Mouse (Mus musculus): ENCODE measurements around the gene Ces3b. TPM values are rescaled to one million over a fixed set of nuclear protein-coding genes. Genes with fewer than 3 reads are reported as not detected.
"Not testable (repeated sequence)": the region's sequence is repeated elsewhere in the genome, so short reads cannot be mapped to it uniquely, and the experiment has no call there.

Ces3b gene
- polyA plus RNA-seq, 1 experiment from 2014 or later: not detected

- H3K9ac ChIP-seq (ENCODE audit: low read length): no peak overlapping the region
- H3K4me3 ChIP-seq (ENCODE audit: low read depth, low read length): no peak overlapping the region
- no peak for ATAC-seq (ENCODE audit: insufficient read depth, low FRiP score, low TSS enrichment)
- DNase-seq (ENCODE audit: low spot score): no peak
- H3K4me1 ChIP-seq (ENCODE audit: control insufficient read depth, insufficient read depth, low read length): no peaks in the 10 kb centered on the region
- H3K9me3 ChIP-seq (ENCODE audit: control insufficient read depth, low read length): no peaks in the 10 kb centered on the region
- no peaks in the 10 kb centered on the region for H3K36me3 ChIP-seq (ENCODE audit: control insufficient read depth, insufficient read depth, low read length)
- no peak overlapping the region for H3K27ac ChIP-seq (ENCODE audit: low read depth, low read length)
- 94% methylated on average over 4 of the region's 4 CpGs for WGBS
- H3K27me3 ChIP-seq (ENCODE audit: control insufficient read depth, insufficient read depth, low read length): no peaks in the 10 kb centered on the region
- H3K4me2 ChIP-seq (ENCODE audit: low read depth): no peak overlapping the region
Observed at GRCm38 (mm10) chr8:105076601-105077000, 7.0 kb upstream of the Ces3b start.

GRCm38 (mm10) chr8:105077071-105077470, 6.5 kb upstream of the Ces3b start:
- DNase-seq (ENCODE audit: low spot score) (no peak), ATAC-seq (ENCODE audit: insufficient read depth, low FRiP score, low TSS enrichment) (no peak)

GRCm38 (mm10) chr8:105078591-105078990, 5.0 kb upstream of the Ces3b start:
- DNase-seq (ENCODE audit: low spot score) (no peak), ATAC-seq (ENCODE audit: insufficient read depth, low FRiP score, low TSS enrichment) (no peak)
- H3K27ac ChIP-seq (ENCODE audit: low read depth, low read length): no peak overlapping the region
- WGBS: 86% methylated on average over 5 of the region's 5 CpGs
- no peaks in the 10 kb centered on the region for H3K9me3 ChIP-seq (ENCODE audit: control insufficient read depth, low read length)
- H3K4me2 ChIP-seq (ENCODE audit: low read depth): no peak overlapping the region
- no peak overlapping the region for H3K4me3 ChIP-seq (ENCODE audit: low read depth, low read length)
- no peaks in the 10 kb centered on the region for H3K27me3 ChIP-seq (ENCODE audit: control insufficient read depth, insufficient read depth, low read length)
- no peak overlapping the region for H3K9ac ChIP-seq (ENCODE audit: low read length)
- H3K4me1 ChIP-seq (ENCODE audit: control insufficient read depth, insufficient read depth, low read length): no peaks in the 10 kb centered on the region
- no peaks in the 10 kb centered on the region for H3K36me3 ChIP-seq (ENCODE audit: control insufficient read depth, insufficient read depth, low read length)

More at GRCm38 (mm10) chr8:105077071-105077470, 6.5 kb upstream of the Ces3b start:
- Histone ChIP-seq H3K4me3 (ENCODE audit: low read depth, low read length) (no peak overlapping the region), H3K9ac (ENCODE audit: low read length) (no peak overlapping the region), H3K36me3 (ENCODE audit: control insufficient read depth, insufficient read depth, low read length) (no peaks in the 10 kb centered on the region), H3K27me3 (ENCODE audit: control insufficient read depth, insufficient read depth, low read length) (no peaks in the 10 kb centered on the region), H3K27ac (ENCODE audit: low read depth, low read length) (no peak overlapping the region), H3K4me2 (ENCODE audit: low read depth) (no peak overlapping the region), H3K9me3 (ENCODE audit: control insufficient read depth, low read length) (no peaks in the 10 kb centered on the region), H3K4me1 (ENCODE audit: control insufficient read depth, insufficient read depth, low read length) (no peaks in the 10 kb centered on the region)
- WGBS: 80% methylated on average over 6 of the region's 6 CpGs

- 77% methylated on average over 5 of the region's 5 CpGs for WGBS
- no peaks in the 10 kb centered on the region for H3K36me3 ChIP-seq (ENCODE audit: control insufficient read depth, insufficient read depth, low read length)
- H3K9me3 ChIP-seq (ENCODE audit: control insufficient read depth, low read length): no peaks in the 10 kb centered on the region
- H3K4me2 ChIP-seq (ENCODE audit: low read depth): no peak overlapping the region
- DNase-seq (ENCODE audit: low spot score) (no peak), ATAC-seq (ENCODE audit: insufficient read depth, low FRiP score, low TSS enrichment) (no peak)
- no peak overlapping the region for H3K9ac ChIP-seq (ENCODE audit: low read length)
- no peaks in the 10 kb centered on the region for H3K27me3 ChIP-seq (ENCODE audit: control insufficient read depth, insufficient read depth, low read length)
- no peaks in the 10 kb centered on the region for H3K4me1 ChIP-seq (ENCODE audit: control insufficient read depth, insufficient read depth, low read length)
- no peak overlapping the region for H3K4me3 ChIP-seq (ENCODE audit: low read depth, low read length)
- no peak overlapping the region for H3K27ac ChIP-seq (ENCODE audit: low read depth, low read length)
Observed at GRCm38 (mm10) chr8:105080814-105081336, 2.7 kb upstream of the Ces3b start.

- not testable (repeated sequence) for H3K27me3 ChIP-seq (ENCODE audit: control insufficient read depth, insufficient read depth, low read length); H3K4me3 ChIP-seq (ENCODE audit: low read depth, low read length); H3K9me3 ChIP-seq (ENCODE audit: control insufficient read depth, low read length); H3K4me1 ChIP-seq (ENCODE audit: control insufficient read depth, insufficient read depth, low read length); H3K36me3 ChIP-seq (ENCODE audit: control insufficient read depth, insufficient read depth, low read length); DNase-seq (ENCODE audit: low spot score); ATAC-seq (ENCODE audit: insufficient read depth, low FRiP score, low TSS enrichment); H3K9ac ChIP-seq (ENCODE audit: low read length); H3K27ac ChIP-seq (ENCODE audit: low read depth, low read length); H3K4me2 ChIP-seq (ENCODE audit: low read depth)
- WGBS: 85% methylated on average over 3 of the region's 5 CpGs
Observed at GRCm38 (mm10) chr8:105088166-105088565, 4.6 kb downstream of the Ces3b start.

- DNase-seq (ENCODE audit: low spot score) (no peak), ATAC-seq (ENCODE audit: insufficient read depth, low FRiP score, low TSS enrichment) (no peak)
- Histone ChIP-seq H3K9me3 (ENCODE audit: control insufficient read depth, low read length) (no peaks in the 10 kb centered on the region), H3K36me3 (ENCODE audit: control insufficient read depth, insufficient read depth, low read length) (no peaks in the 10 kb centered on the region), H3K9ac (ENCODE audit: low read length) (no peak overlapping the region), H3K4me3 (ENCODE audit: low read depth, low read length) (no peak overlapping the region), H3K27ac (ENCODE audit: low read depth, low read length) (no peak overlapping the region), H3K4me1 (ENCODE audit: control insufficient read depth, insufficient read depth, low read length) (no peaks in the 10 kb centered on the region), H3K27me3 (ENCODE audit: control insufficient read depth, insufficient read depth, low read length) (no peaks in the 10 kb centered on the region), H3K4me2 (ENCODE audit: low read depth) (no peak overlapping the region)
- 71% methylated on average over 4 of the region's 4 CpGs for WGBS
Observed at GRCm38 (mm10) chr8:105088581-105088980, 5.0 kb downstream of the Ces3b start.

GRCm38 (mm10) chr8:105093992-105094391, 10.4 kb downstream of the Ces3b start:
- ATAC-seq (ENCODE audit: insufficient read depth, low FRiP score, low TSS enrichment): no peak
- DNase-seq (ENCODE audit: low spot score): no peak
- WGBS: 85% methylated on average over 3 of the region's 3 CpGs

GRCm38 (mm10) chr8:105102101-105102785, 18.7 kb downstream of the Ces3b start:
- not testable (repeated sequence) for H3K27me3 ChIP-seq (ENCODE audit: control insufficient read depth, insufficient read depth, low read length); H3K4me2 ChIP-seq (ENCODE audit: low read depth); H3K9me3 ChIP-seq (ENCODE audit: control insufficient read depth, low read length); H3K9ac ChIP-seq (ENCODE audit: low read length); H3K4me1 ChIP-seq (ENCODE audit: control insufficient read depth, insufficient read depth, low read length); ATAC-seq (ENCODE audit: insufficient read depth, low FRiP score, low TSS enrichment); DNase-seq (ENCODE audit: low spot score); H3K27ac ChIP-seq (ENCODE audit: low read depth, low read length); H3K4me3 ChIP-seq (ENCODE audit: low read depth, low read length); H3K36me3 ChIP-seq (ENCODE audit: control insufficient read depth, insufficient read depth, low read length)
- 76% methylated on average over 4 of the region's 4 CpGs for WGBS

More at GRCm38 (mm10) chr8:105093992-105094391, 10.4 kb downstream of the Ces3b start:
- Histone ChIP-seq H3K27me3 (ENCODE audit: control insufficient read depth, insufficient read depth, low read length) (no peaks in the 10 kb centered on the region), H3K4me1 (ENCODE audit: control insufficient read depth, insufficient read depth, low read length) (no peaks in the 10 kb centered on the region), H3K9me3 (ENCODE audit: control insufficient read depth, low read length) (no peaks in the 10 kb centered on the region), H3K36me3 (ENCODE audit: control insufficient read depth, insufficient read depth, low read length) (no peaks in the 10 kb centered on the region), H3K27ac (ENCODE audit: low read depth, low read length) (no peak overlapping the region), H3K4me2 (ENCODE audit: low read depth) (no peak overlapping the region), H3K4me3 (ENCODE audit: low read depth, low read length) (no peak overlapping the region), H3K9ac (ENCODE audit: low read length) (no peak overlapping the region)

GRCm38 (mm10) chr8:105103701-105104100, 20.1 kb downstream of the Ces3b start:
- H3K4me2 ChIP-seq (ENCODE audit: low read depth); DNase-seq (ENCODE audit: low spot score); H3K27ac ChIP-seq (ENCODE audit: low read depth, low read length); H3K36me3 ChIP-seq (ENCODE audit: control insufficient read depth, insufficient read depth, low read length); H3K9ac ChIP-seq (ENCODE audit: low read length); ATAC-seq (ENCODE audit: insufficient read depth, low FRiP score, low TSS enrichment); H3K4me1 ChIP-seq (ENCODE audit: control insufficient read depth, insufficient read depth, low read length); H3K9me3 ChIP-seq (ENCODE audit: control insufficient read depth, low read length); H3K4me3 ChIP-seq (ENCODE audit: low read depth, low read length); H3K27me3 ChIP-seq (ENCODE audit: control insufficient read depth, insufficient read depth, low read length): not testable (repeated sequence)
- 77% methylated on average over 5 of the region's 5 CpGs for WGBS

All from neural tube, embryonic 11.5 days (tissue).